Mouse (Mus musculus) left cerebral cortex, adult 2 months (tissue): ENCODE data around the gene Slc12a3. TPM values are rescaled to one million over a fixed set of nuclear protein-coding genes. Genes with fewer than 3 reads are reported as not detected.
"Not testable (repeated sequence)": the region's sequence is repeated elsewhere in the genome, so short reads cannot be mapped to it uniquely, and the experiment has no call there.

ENCODE experiments used
- DNase-seq, 2 experiments: peaks; one replicate each; pipeline ENCODE4 v3.0.0; 2021 to 2022; ENCODE audit warnings: low spot score in 2 of 2, mixed read lengths in 1 of 2; ENCODE audit errors: extremely low spot score in 1 of 2
- H3K27ac ChIP-seq: fragments of 200-600 bp; 2 replicates; pipeline ENCODE4 v1.8.1; 2022
- H3K4me3 ChIP-seq: fragments of 200-600 bp; 2 replicates; pipeline ENCODE4 v1.8.1; 2022
- CTCF ChIP-seq: fragments of 200-600 bp; IDR thresholded peaks from 2 replicates; pipeline ENCODE4 v1.8.1; 2022; ENCODE audit warnings: antibody characterized with exemption, mild to moderate bottlenecking, moderate library complexity
- intact Hi-C: fragments of 180-260 bp; cut with DNase I; formaldehyde crosslinking; loops from one replicate; pipeline ENCODE4 v1.15.1; 2025
- microRNA-seq, 2 experiments: library from miRNA; unstranded; fragments of <30 nt; microRNA quantifications; one replicate each; pipeline ENCODE4 v1.2.0; 2021
- total RNA-seq, 2 experiments: library from RNA; stranded (reverse); gene quantifications; 2 replicates each; pipeline ENCODE4 v1.2.3; 2021

The Slc12a3 gene
- total RNA-seq, 2 experiments from 2014 or later, result 0.29 to 0.68 TPM

GRCm38 (mm10) chr8:94395851-94396540, 67.0 kb downstream of the Slc12a3 start:
- no peak for DNase-seq
- H3K4me3 ChIP-seq, result no peak overlapping the region
- intact Hi-C loops, result loop anchor here (2.0 kb wide), 2 partner anchors 53 to 61 kb away; no protein-coding TSS in a partner anchor
- TF ChIP-seq CTCF, result no peak
- no peak overlapping the region for H3K27ac ChIP-seq

GRCm38 (mm10) chr8:94396964-94397657, 68.1 kb downstream of the Slc12a3 start:
- TF ChIP-seq CTCF, result peak; percentile 66
- H3K27ac ChIP-seq, result no peak overlapping the region
- peak in 1 of 2 experiments; percentile 48 for DNase-seq
- H3K4me3 ChIP-seq, result no peak overlapping the region
- intact Hi-C loops, result loop anchor here (2.0 kb wide), 2 partner anchors 54 to 62 kb away; no protein-coding TSS in a partner anchor

DNA sequence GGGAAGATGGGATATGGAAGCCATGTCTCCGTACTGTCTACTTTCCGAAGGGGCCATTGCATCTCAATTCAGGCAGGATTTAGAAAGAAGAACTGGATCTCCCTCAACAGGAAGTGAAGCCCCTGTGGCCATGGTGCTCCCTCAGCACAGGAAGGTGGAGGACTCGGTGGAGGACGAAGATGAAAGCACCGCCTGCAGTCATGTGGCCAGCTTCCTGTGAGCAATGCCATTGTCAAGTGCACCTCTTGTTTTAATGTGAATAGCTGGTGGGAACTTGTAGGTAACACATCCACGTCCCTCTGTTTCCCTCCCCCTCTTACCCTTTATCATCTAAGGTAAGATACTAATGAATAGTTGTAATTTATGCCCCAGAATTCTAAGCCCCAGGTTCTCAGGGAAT, 69.6 kb downstream of the Slc12a3 start:
- Histone ChIP-seq H3K27ac (no peak overlapping the region), H3K4me3 (no peak overlapping the region)
- no peak for DNase-seq
- intact Hi-C loops, result no loop called here
- no peak for TF ChIP-seq CTCF

- no peak for DNase-seq
- Histone ChIP-seq H3K27ac (no peak overlapping the region), H3K4me3 (no peak overlapping the region)
- intact Hi-C loops, result no loop called here
- TF ChIP-seq CTCF, result no peak
These were observed 70.5 kb downstream of the Slc12a3 start for GRCm38 (mm10) chr8:94399361-94399953.

DNA sequence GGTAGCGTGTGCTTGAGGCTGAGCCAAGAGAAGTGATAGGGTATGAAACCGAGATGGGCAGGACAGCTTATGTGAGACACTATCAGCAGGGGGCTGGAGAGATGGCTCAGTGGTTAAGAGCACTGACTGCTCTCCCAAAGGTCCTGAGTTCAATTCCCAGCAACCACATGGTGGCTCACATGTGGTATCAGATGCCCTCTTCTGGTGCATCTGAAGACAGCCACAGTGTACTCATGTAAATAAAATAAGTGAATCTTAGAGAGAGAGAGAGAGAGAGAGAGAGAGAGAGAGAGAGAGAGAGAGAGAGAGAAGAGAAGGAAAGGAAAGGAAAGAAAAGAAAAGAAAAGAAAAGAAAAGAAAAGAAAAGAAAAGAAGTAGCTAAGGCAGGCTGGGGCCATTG, 71.0 kb downstream of the Slc12a3 start:
- intact Hi-C loops, result not testable (repeated sequence)

GRCm38 (mm10) chr8:94408443-94409080, 79.6 kb downstream of the Slc12a3 start:
- Histone ChIP-seq H3K27ac (no peak overlapping the region), H3K4me3 (no peak overlapping the region)
- no peak for TF ChIP-seq CTCF
- intact Hi-C loops, result no loop called here
- DNase-seq, result no peak

More for the DNA sequence above, 71.0 kb downstream of the Slc12a3 start:
- DNase-seq, H3K27ac ChIP-seq, H3K4me3 ChIP-seq: not testable (repeated sequence)

GRCm38 (mm10) chr8:94409523-94409922, 80.5 kb downstream of the Slc12a3 start:
- Histone ChIP-seq H3K27ac (no peak overlapping the region), H3K4me3 (no peak overlapping the region)
- no peak for DNase-seq
- intact Hi-C loops, result no loop called here
- TF ChIP-seq CTCF, result no peak

- DNase-seq, result no peak
- Histone ChIP-seq H3K27ac (no peak overlapping the region), H3K4me3 (no peak overlapping the region)
- TF ChIP-seq CTCF, result no peak
- intact Hi-C loops, result no loop called here
These were observed 83.5 kb downstream of the Slc12a3 start for GRCm38 (mm10) chr8:94412518-94412917.

- no peak overlapping the region for H3K27ac ChIP-seq
- intact Hi-C loops, result no loop called here
- no peak for TF ChIP-seq CTCF
- DNase-seq, result no peak
- H3K4me3 ChIP-seq, result no peak overlapping the region
These were observed 84.5 kb downstream of the Slc12a3 start for GRCm38 (mm10) chr8:94413509-94413908.

- no peak for TF ChIP-seq CTCF
- intact Hi-C loops, result no loop called here
These were observed 86.2 kb downstream of the Slc12a3 start for GRCm38 (mm10) chr8:94415218-94415617.

More at GRCm38 (mm10) chr8:94415218-94415617, 86.2 kb downstream of the Slc12a3 start:
- H3K4me3 ChIP-seq, result no peak overlapping the region
- no peak overlapping the region for H3K27ac ChIP-seq
- DNase-seq, result no peak

Small RNA genes lying within 50 kb of the gene (microRNA-seq; reads per million reads assigned to microRNA genes)
- gene Mir138-2, result 3,408 to 3,601 reads per million in 2 experiments

Other genes starting within 250 kb of the Slc12a3 start
- gene Bbs2, start 230.3 kb upstream of the Slc12a3 start, total RNA-seq, result 10 to 100 TPM; 30.7 to 35.9 TPM
- not detected for gene Mt4, start 192.0 kb upstream of the Slc12a3 start, total RNA-seq
- 100 to 1,000 TPM; 848 to 875 TPM for gene Mt3, start 176.6 kb upstream of the Slc12a3 start, total RNA-seq
- 100 to 1,000 TPM; 384 to 423 TPM for gene Mt2, start 156.5 kb upstream of the Slc12a3 start, total RNA-seq
- gene Mt1, start 150.1 kb upstream of the Slc12a3 start, total RNA-seq, result 100 to 1,000 TPM; 490 to 507 TPM
- 10 to 100 TPM; 48.7 to 51.4 TPM for gene Nup93, start 114.6 kb upstream of the Slc12a3 start, total RNA-seq
- gene Herpud1, start 57.2 kb downstream of the Slc12a3 start, total RNA-seq, result 10 to 100 TPM; 68.3 to 78.2 TPM
- gene Nlrc5, start 105.2 kb downstream of the Slc12a3 start, total RNA-seq, result under 1 TPM; 0.51 to 0.59 TPM
- 10 to 100 TPM; 19.9 to 26.1 TPM for gene Cpne2, start 203.8 kb downstream of the Slc12a3 start, total RNA-seq